Mouse (Mus musculus): Measurements from ENCODE around the gene 2010111I01Rik. TPM values are rescaled to one million over a fixed set of nuclear protein-coding genes. Genes with fewer than 3 reads are reported as not detected.

The 2010111I01Rik gene
- polyA plus RNA-seq, 1 experiment from 2014 or later = 23.5 TPM

DNA sequence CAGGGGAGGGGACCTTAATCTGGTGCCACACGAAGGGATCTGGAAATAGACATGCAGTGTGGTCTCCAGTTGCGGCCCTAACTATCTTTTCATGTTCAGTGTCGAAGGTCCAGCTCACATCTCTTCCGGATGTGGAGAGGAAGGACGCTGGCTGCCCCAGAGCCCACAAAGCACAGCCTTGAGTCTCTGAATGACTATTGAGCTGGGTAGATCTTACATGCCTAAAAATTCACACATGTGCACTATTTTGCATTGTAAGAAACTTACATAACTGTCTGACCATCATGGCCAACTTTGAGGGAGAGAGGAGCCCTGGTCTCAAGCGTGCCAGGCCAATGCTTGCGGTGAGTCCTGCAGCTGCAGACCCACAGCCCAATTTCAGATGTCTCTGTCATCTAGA, 284.5 kb downstream of the 2010111I01Rik start:
- WGBS = 87% methylated on average over 7 of the region's 7 CpGs

DNA sequence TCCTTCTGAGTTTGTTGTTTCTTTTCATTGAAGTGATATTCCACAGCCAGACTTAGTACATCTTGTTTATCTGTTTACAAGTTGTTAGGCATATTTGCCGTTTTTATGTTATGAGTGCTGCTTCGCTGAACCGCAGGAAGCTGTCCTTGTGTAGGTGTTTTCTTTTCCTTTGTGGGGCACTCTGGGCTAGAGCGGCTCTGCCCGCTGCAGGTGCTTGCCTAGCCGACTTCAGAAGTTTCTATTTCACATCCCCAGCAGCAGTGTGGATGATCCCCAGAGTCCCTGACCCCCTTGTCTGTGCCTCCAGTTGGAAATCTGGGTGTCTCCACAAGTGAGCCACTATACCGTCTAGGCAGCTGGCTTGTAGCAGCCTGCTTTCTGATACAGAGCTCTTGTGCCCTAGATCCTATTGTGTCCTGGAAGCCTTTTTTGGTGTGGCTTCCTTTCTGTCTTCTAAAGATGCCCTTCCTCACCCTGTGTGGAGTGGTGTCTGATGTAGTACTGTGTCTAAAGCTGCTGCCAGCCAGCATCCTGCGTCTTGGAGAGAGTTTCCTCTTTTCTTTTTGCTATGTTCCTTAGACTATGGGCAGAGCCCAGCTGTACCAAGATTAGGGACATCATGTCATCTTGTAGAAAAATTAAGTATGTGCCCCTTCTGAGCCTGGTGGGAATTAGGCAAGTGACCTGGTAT, 285.2 kb downstream of the 2010111I01Rik start:
- Histone ChIP-seq H3K27me3 (replicated peaks; ENCODE audit: control insufficient read depth, insufficient read depth, low read length) (no peaks in the 10 kb centered on the region), H3K36me3 (ENCODE audit: control insufficient read depth, insufficient read depth, low read length) (no peaks in the 10 kb centered on the region), H3K4me3 (ENCODE audit: low read depth, low read length) (no peak overlapping the region), H3K4me1 (ENCODE audit: control insufficient read depth, insufficient read depth, low read length) (peaks cover 7% of the 10 kb centered on the region), H3K4me2 (ENCODE audit: low read length) (no peak overlapping the region), H3K27ac (ENCODE audit: low read depth, low read length) (no peak overlapping the region), H3K9me3 (replicated peaks; ENCODE audit: control insufficient read depth, low read length) (no peaks in the 10 kb centered on the region), H3K9ac (ENCODE audit: low read length) (no peak overlapping the region)
- WGBS = 79% methylated on average over 8 of the region's 8 CpGs
- no peak for DNase-seq (ENCODE audit: low spot score)
- ATAC-seq = no peak

More for the DNA sequence above, 284.5 kb downstream of the 2010111I01Rik start:
- Histone ChIP-seq H3K36me3 (ENCODE audit: control insufficient read depth, insufficient read depth, low read length) (no peaks in the 10 kb centered on the region), H3K27ac (ENCODE audit: low read depth, low read length) (no peak overlapping the region), H3K9me3 (replicated peaks; ENCODE audit: control insufficient read depth, low read length) (no peaks in the 10 kb centered on the region), H3K27me3 (replicated peaks; ENCODE audit: control insufficient read depth, insufficient read depth, low read length) (no peaks in the 10 kb centered on the region), H3K4me3 (ENCODE audit: low read depth, low read length) (no peak overlapping the region), H3K9ac (ENCODE audit: low read length) (no peak overlapping the region), H3K4me1 (ENCODE audit: control insufficient read depth, insufficient read depth, low read length) (peaks cover 14% of the 10 kb centered on the region), H3K4me2 (ENCODE audit: low read length) (no peak overlapping the region)
- ATAC-seq (no peak), DNase-seq (ENCODE audit: low spot score) (no peak)

DNA sequence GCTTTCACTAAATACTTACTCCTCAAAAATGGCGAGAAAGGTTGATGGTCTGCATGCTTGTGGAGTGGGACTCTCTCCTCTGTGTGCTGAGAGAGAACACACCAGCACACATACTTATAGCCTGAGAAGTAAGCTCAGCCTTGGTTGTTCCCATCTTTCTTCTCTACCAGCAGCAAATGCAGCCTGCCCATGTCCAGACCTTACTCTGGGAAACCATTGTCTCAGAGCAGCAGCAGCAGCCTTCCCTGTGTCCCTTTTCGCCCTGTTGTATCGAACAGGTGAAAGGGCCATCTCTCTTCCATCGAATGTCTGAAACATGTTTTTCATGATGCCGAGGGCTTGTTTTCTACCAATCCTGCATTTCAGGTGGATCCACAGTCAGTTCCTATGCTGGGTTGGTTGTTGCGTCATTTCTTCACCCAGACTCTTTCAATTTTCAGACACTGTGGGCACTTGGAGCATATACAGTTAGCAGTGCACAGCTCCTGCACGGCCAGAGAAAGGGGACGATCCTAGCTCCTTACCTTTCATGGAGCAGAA, 285.8 kb downstream of the 2010111I01Rik start:
- Histone ChIP-seq H3K9me3 (replicated peaks; ENCODE audit: control insufficient read depth, low read length) (no peaks in the 10 kb centered on the region), H3K4me3 (ENCODE audit: low read depth, low read length) (no peak overlapping the region), H3K9ac (ENCODE audit: low read length) (no peak overlapping the region), H3K4me2 (ENCODE audit: low read length) (no peak overlapping the region), H3K27ac (ENCODE audit: low read depth, low read length) (no peak overlapping the region), H3K4me1 (ENCODE audit: control insufficient read depth, insufficient read depth, low read length) (peaks cover 5% of the 10 kb centered on the region), H3K36me3 (ENCODE audit: control insufficient read depth, insufficient read depth, low read length) (no peaks in the 10 kb centered on the region), H3K27me3 (replicated peaks; ENCODE audit: control insufficient read depth, insufficient read depth, low read length) (no peaks in the 10 kb centered on the region)
- no peak for DNase-seq (ENCODE audit: low spot score)
- ATAC-seq = no peak
- 91% methylated on average over 8 of the region's 8 CpGs for WGBS

DNA sequence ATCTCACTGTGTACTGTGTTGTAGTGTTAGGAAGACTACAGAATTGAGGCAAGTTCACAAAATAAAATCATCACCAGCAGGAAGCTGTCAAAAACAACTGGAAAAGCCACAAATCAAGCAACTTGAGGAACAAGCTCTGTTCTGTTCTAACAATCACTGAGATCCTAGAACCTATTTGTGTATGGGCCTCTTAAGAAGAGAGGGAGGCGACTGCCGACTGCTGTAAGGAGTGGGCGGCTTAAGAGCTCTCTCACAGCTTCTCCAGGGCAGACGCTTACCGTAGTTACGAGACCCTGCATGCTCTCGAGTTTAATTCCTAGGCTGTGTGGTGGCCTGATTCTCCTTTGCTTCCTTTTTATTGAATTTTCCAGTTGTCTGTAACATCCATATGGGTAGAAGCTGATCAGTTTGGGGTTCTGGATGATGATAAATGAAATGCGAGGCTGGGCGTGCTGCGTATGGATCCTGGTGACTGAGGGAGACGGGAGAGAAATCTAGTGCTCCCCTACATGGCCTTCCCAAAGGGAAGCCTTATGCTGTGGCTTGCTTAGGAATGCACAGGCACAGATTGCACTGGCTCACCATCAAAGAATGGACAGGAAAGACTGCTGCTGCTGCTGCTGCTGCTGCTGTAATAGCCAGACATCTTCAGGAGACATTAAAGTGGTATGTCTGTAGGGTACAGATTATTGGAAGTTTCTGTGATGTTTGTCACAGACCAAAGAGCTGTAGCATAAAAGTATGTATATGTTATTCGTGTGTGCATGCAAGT, 286.6 kb downstream of the 2010111I01Rik start:
- no peaks in the 10 kb centered on the region for H3K27me3 ChIP-seq (replicated peaks; ENCODE audit: control insufficient read depth, insufficient read depth, low read length)
- H3K36me3 ChIP-seq (ENCODE audit: control insufficient read depth, insufficient read depth, low read length) = no peaks in the 10 kb centered on the region
- H3K4me2 ChIP-seq (ENCODE audit: low read length) = no peak overlapping the region
- no peak overlapping the region for H3K27ac ChIP-seq (ENCODE audit: low read depth, low read length)
- 68% methylated on average over 12 of the region's 12 CpGs for WGBS
- no peak for ATAC-seq
- no peak overlapping the region for H3K4me3 ChIP-seq (ENCODE audit: low read depth, low read length)
- peaks cover under 1% of the 10 kb centered on the region; the same call in 1 of the 2 replicates for H3K4me1 ChIP-seq (ENCODE audit: control insufficient read depth, insufficient read depth, low read length)
- no peaks in the 10 kb centered on the region for H3K9me3 ChIP-seq (replicated peaks; ENCODE audit: control insufficient read depth, low read length)
- no peak for DNase-seq (ENCODE audit: low spot score)
- no peak overlapping the region for H3K9ac ChIP-seq (ENCODE audit: low read length)

DNA sequence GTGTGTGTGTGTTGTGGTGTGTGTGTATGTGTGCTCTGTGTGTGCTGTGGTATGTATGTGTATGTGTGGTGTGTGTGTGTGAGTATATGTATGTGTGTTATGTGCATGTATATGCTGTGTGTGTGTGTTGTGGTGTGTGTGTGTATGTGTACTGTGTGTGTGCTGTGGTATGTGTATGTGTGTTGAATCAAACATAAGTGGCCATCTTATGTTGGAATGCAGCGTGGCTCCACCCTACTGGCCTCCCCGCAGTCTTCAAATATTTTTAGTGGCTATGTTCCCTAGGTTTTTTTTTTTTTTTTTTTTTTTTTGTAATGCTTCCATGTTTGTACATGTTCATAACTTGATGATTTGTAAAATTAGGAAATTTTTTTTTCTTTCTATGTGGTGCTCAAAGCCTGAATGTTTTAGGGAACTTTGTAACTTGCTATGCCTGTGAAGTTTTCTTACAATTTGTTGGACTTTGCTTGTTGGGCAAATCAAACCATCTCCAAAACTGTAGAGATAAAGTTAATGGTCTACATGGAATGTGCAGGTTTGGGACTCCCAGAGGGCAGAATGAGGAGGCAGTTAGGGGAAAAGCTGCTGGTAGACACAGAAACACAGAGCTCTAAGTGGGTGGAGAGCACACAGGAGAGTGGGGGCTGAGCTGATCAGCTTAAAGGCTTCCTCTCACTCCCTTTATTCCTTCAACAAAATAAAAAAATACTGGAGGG, 287.8 kb downstream of the 2010111I01Rik start:
- no peaks in the 10 kb centered on the region for H3K27me3 ChIP-seq (replicated peaks; ENCODE audit: control insufficient read depth, insufficient read depth, low read length)
- no peaks in the 10 kb centered on the region for H3K4me1 ChIP-seq (ENCODE audit: control insufficient read depth, insufficient read depth, low read length)
- no peaks in the 10 kb centered on the region for H3K36me3 ChIP-seq (ENCODE audit: control insufficient read depth, insufficient read depth, low read length)
- no peaks in the 10 kb centered on the region for H3K9me3 ChIP-seq (replicated peaks; ENCODE audit: control insufficient read depth, low read length)
- no peak for ATAC-seq
- H3K9ac ChIP-seq (ENCODE audit: low read length) = no peak overlapping the region
- no peak overlapping the region for H3K27ac ChIP-seq (ENCODE audit: low read depth, low read length)
- no peak for DNase-seq (ENCODE audit: low spot score)
- no peak overlapping the region for H3K4me2 ChIP-seq (ENCODE audit: low read length)
- no peak overlapping the region for H3K4me3 ChIP-seq (ENCODE audit: low read depth, low read length)
- 98% methylated on average over 2 of the region's 2 CpGs for whole genome bisulfite sequencing

DNA sequence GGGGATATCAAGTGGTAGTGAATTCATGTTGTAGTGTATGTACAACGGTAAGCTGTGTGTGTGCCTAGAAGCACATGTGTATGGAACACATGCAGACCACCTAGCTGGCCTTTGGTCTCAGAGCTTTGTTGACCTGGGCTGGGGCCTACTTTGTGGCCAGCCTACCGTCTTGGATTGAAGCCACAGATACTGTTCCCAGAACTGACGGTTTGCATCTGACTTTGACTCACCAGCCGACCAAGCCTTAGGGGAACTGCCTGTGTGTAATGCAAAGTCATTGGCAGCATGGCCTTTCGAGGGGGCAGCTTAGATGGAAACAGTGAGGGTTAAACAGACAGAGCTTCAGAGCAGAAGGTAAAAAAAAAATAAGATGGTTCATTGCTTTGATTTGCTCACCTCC, 288.5 kb downstream of the 2010111I01Rik start:
- Histone ChIP-seq H3K4me3 (ENCODE audit: low read depth, low read length) (no peak overlapping the region), H3K4me1 (ENCODE audit: control insufficient read depth, insufficient read depth, low read length) (no peaks in the 10 kb centered on the region), H3K9me3 (replicated peaks; ENCODE audit: control insufficient read depth, low read length) (no peaks in the 10 kb centered on the region), H3K4me2 (ENCODE audit: low read length) (no peak overlapping the region), H3K9ac (ENCODE audit: low read length) (no peak overlapping the region), H3K27me3 (replicated peaks; ENCODE audit: control insufficient read depth, insufficient read depth, low read length) (no peaks in the 10 kb centered on the region), H3K27ac (ENCODE audit: low read depth, low read length) (no peak overlapping the region), H3K36me3 (ENCODE audit: control insufficient read depth, insufficient read depth, low read length) (no peaks in the 10 kb centered on the region)
- ATAC-seq = no peak
- 85% methylated on average over 5 of the region's 5 CpGs for WGBS
- DNase-seq (ENCODE audit: low spot score) = no peak

DNA sequence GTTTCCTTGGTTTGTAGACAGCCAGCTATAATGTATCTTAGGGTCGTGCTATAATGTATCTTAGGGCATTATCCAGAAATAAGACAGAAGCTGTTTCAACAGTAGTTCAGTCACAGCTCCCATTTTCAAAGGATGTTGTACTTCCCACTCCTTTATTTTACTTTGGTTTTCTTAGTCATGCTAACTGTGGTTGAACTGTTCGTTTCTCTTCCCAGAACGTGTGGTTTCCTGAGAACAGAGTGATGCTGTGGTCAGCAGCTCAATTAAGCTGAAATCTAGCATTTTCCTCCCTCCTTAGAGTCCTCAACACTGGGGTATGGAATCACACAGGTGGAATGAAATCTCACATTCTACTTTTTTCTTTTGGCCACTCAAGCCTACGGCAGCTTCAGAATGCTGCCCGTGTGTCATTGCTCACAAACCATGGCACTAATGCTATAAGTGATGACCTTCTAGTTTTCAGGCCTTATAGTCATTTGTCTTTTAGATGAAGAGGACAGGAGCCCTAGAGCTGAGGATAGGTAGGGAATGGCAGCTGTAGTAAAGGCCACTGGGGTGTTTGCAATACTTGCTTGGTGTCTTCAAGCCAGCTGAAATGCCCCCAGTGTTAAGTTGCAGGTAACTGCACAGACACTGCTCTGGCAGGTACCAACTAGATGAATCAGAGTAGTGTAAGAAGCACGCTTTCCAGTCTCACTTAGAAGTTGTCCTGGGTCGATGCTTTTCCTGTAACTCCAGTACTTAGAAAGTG, 289.4 kb downstream of the 2010111I01Rik start:
- no peak overlapping the region for H3K9ac ChIP-seq (ENCODE audit: low read length)
- no peaks in the 10 kb centered on the region for H3K9me3 ChIP-seq (replicated peaks; ENCODE audit: control insufficient read depth, low read length)
- no peak overlapping the region for H3K4me2 ChIP-seq (ENCODE audit: low read length)
- no peak for DNase-seq (ENCODE audit: low spot score)
- H3K27me3 ChIP-seq (replicated peaks; ENCODE audit: control insufficient read depth, insufficient read depth, low read length) = no peaks in the 10 kb centered on the region
- H3K27ac ChIP-seq (ENCODE audit: low read depth, low read length) = no peak overlapping the region
- H3K36me3 ChIP-seq (ENCODE audit: control insufficient read depth, insufficient read depth, low read length) = no peaks in the 10 kb centered on the region
- no peak for ATAC-seq
- H3K4me3 ChIP-seq (ENCODE audit: low read depth, low read length) = no peak overlapping the region
- WGBS = 89% methylated on average over 7 of the region's 7 CpGs
- no peaks in the 10 kb centered on the region for H3K4me1 ChIP-seq (ENCODE audit: control insufficient read depth, insufficient read depth, low read length)

DNA sequence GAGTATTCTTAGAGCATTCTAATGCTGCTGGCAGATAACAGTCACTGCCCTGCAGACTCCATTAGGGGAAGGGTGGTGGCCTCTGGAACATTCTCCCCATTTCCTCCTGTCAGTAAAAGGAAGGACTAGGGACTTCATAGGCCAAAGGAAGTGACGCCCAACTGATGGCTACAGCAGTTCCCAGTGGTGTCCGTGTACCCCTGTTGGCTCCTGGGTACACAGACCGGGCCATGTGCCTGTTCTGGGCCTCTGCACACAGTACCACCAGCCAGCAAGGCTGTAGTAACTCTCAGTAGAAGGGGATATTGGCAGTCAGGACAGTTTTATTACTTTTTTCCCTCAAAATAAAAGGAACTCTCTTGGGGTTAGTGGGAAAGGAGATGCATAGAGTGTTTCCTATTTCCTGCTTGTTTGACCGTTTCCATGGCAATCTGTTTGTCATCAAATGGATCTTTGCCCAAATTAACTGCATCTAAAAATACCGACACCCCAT, 290.9 kb downstream of the 2010111I01Rik start:
- Histone ChIP-seq H3K27me3 (replicated peaks; ENCODE audit: control insufficient read depth, insufficient read depth, low read length) (no peaks in the 10 kb centered on the region), H3K9me3 (replicated peaks; ENCODE audit: control insufficient read depth, low read length) (no peaks in the 10 kb centered on the region), H3K27ac (ENCODE audit: low read depth, low read length) (no peak overlapping the region), H3K4me2 (ENCODE audit: low read length) (no peak overlapping the region), H3K36me3 (ENCODE audit: control insufficient read depth, insufficient read depth, low read length) (no peaks in the 10 kb centered on the region), H3K4me3 (ENCODE audit: low read depth, low read length) (no peak overlapping the region), H3K9ac (ENCODE audit: low read length) (no peak overlapping the region), H3K4me1 (ENCODE audit: control insufficient read depth, insufficient read depth, low read length) (peaks cover 5% of the 10 kb centered on the region; the same call in 1 of the 2 replicates)
- DNase-seq (ENCODE audit: low spot score) (no peak), ATAC-seq (no peak)
- 90% methylated on average over 5 of the region's 5 CpGs for WGBS

All from forebrain, embryonic 14.5 days (tissue).